Mouse (Mus musculus) heart, postnatal 0 days (tissue): Measurements from ENCODE around the gene Itk.

Experiments
- CTCF ChIP-seq: IDR thresholded peaks from 2 replicates; pipeline ENCODE4 v1.5.1; 2016; ENCODE audit warnings: antibody characterized with exemption, control low read depth, low read depth
- EP300 ChIP-seq: IDR thresholded peaks from 2 replicates; pipeline ENCODE4 v1.6.1; 2016; ENCODE audit warnings: antibody characterized with exemption, low read depth

DNA sequence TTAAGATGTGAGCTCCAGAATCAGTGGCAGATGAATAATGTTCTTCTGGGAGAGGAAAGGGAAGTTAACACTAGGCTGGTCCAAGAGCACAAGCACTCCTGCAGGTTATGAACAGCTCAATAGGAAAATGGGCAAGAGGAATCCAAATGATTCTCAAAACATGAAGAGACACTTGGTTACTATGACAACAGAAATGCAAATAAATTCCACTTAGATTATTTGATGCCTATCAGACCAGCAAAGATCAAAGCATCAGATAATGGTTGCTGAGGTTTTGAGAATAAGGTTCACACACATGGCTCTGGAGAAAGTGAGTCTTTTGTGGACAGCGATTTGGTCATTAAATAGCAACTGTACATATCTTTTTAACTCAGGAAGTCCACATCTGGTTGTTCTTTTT is 12.0 kb downstream of the Itk start:
- TF ChIP-seq CTCF (no peak), EP300 (no peak)
